Mouse (Mus musculus) neural tube, embryonic 14.5 days (tissue): ENCODE data around the gene Mbd5. TPM values are rescaled to one million over a fixed set of nuclear protein-coding genes. Genes with fewer than 3 reads are reported as not detected.

Experiments used
- ATAC-seq: fragments of 200-750 bp; cut with Nextera tagmentation; 2 replicates; pipeline ENCODE4 v1.8.0; 2017; ENCODE audit warnings: low read depth, mild to moderate bottlenecking, moderate TSS enrichment, moderate library complexity
- H3K27ac ChIP-seq: fragments of 300-500 bp; sonication (generic); 2 replicates; pipeline ENCODE4 v1.5.1; 2014; ENCODE audit warnings: low read depth, mild to moderate bottlenecking, control low read depth, low read length, moderate library complexity, mixed read lengths
- H3K27me3 ChIP-seq: fragments of 300-500 bp; sonication (generic); 2 replicates; pipeline ENCODE4 v1.6.1; 2014; ENCODE audit warnings: low read length; ENCODE audit not compliant: control insufficient read depth, insufficient read depth
- H3K36me3 ChIP-seq: fragments of 300-500 bp; sonication (generic); 2 replicates; pipeline ENCODE4 v1.6.1; 2014; ENCODE audit warnings: low read length, mixed read lengths; ENCODE audit not compliant: control insufficient read depth, insufficient read depth
- H3K4me1 ChIP-seq: fragments of 300-500 bp; sonication (generic); 2 replicates; pipeline ENCODE4 v1.6.1; 2014; ENCODE audit warnings: low read length; ENCODE audit not compliant: control insufficient read depth, insufficient read depth
- H3K4me2 ChIP-seq: fragments of 300-500 bp; sonication (generic); 2 replicates; pipeline ENCODE4 v1.6.1; 2014; ENCODE audit warnings: mild to moderate bottlenecking, low read depth, low read length, control low read depth
- H3K4me3 ChIP-seq: fragments of 300-500 bp; sonication (generic); 2 replicates; pipeline ENCODE4 v1.5.1; 2014; ENCODE audit warnings: low read depth, low read length, control low read depth, mixed read lengths
- H3K9ac ChIP-seq: fragments of 300-500 bp; sonication (generic); replicated peaks from 2 replicates; pipeline ENCODE4 v1.6.1; 2014; ENCODE audit warnings: low read depth, mild to moderate bottlenecking, control low read depth, low read length, mixed read lengths
- H3K9me3 ChIP-seq: fragments of 300-500 bp; sonication (generic); 2 replicates; pipeline ENCODE4 v1.6.1; 2016; ENCODE audit warnings: low read length; ENCODE audit not compliant: control insufficient read depth
- whole genome bisulfite sequencing: fragments of 180-500 bp; shearing (Covaris S2); extraction: QIAGEN DNeasy Blood & Tissue Kit; methylation state at CpG from one replicate; pipeline ENCODE4 v1.1.7; 2014; 5-methylcytosine and 5-hydroxymethylcytosine counted together
- polyA plus RNA-seq: library from polyadenylated mRNA; unstranded; fragments of >200 nt; fragmentation: Nextera tagmentation; extraction: Ambion mirVana; gene quantifications from 2 replicates; pipeline ENCODE4 v1.2.1, GENCODE M21; 2014

The Mbd5 gene
- 51.6 and 53.9 TPM in 2 replicates for polyA plus RNA-seq

- under 1% methylated on average over 43 of the region's 49 CpGs for WGBS
- Histone ChIP-seq H3K9ac (peak within 1 kb of the TSS; percentile 82), H3K4me3 (peak within 1 kb of the TSS; percentile 71), H3K27ac (peak within 1 kb of the TSS; percentile 91), H3K9me3 (no peaks in the 10 kb centered on the region), H3K27me3 (no peaks in the 10 kb centered on the region), H3K4me1 (peaks cover 13% of the 10 kb centered on the region), H3K36me3 (no peaks in the 10 kb centered on the region), H3K4me2 (peak within 1 kb of the TSS; percentile 77)
- peak; percentile 98 for ATAC-seq
These were observed at the start of gene Mbd5 for GRCm38 (mm10) chr2:48948841-48949584. Gene Mbd5, plus strand, starts transcription at chr2:48949508.

DNA sequence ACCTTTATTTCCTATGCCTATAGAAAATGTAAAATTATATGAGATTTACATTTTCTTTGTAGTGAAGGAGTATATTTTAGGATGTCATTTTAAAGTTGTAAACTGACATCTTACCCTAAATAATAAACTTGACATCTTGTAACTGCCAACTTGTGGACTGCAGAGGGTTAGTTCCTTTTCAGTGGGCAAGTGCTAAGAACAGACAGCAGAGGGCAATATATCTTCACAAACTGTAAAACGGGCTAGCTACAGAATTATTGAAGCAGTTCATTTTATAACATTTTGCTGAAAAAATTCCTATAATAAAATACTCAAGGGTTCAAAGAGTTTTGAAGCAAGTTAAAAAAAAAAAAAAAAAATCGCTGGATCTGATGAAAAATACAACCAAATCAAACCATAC lies 40.4 kb upstream of the Mbd5 start:
- no peak for ATAC-seq
- Histone ChIP-seq H3K4me1 (no peaks in the 10 kb centered on the region), H3K27ac (no peak overlapping the region), H3K4me2 (no peak overlapping the region), H3K27me3 (no peaks in the 10 kb centered on the region), H3K4me3 (no peak overlapping the region), H3K36me3 (peaks cover 3% of the 10 kb centered on the region), H3K9me3 (no peaks in the 10 kb centered on the region), H3K9ac (no peak overlapping the region)
- 63% methylated on average over 2 of the region's 2 CpGs for WGBS

DNA sequence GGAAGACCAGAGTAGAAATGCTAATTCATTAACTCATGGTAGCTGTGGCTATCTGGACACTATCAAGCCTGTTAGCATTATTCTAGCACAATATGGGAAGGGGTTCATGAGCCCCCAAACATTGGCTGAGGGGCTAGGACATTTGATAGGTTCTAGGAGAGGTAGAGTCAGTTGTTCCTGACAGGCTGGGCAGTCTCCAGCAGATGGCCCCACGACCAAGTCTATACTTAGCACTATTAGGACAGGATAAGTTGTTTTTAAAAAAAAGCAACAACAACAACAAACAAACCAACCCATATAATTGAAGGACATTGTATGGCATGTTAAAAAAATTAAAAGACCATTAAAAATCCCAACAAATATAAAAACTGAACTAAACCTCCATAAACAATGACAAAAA lies 35.1 kb upstream of the Mbd5 start:
- Histone ChIP-seq H3K27me3 (no peaks in the 10 kb centered on the region), H3K4me2 (no peak overlapping the region), H3K9me3 (no peaks in the 10 kb centered on the region), H3K4me3 (no peak overlapping the region), H3K4me1 (no peaks in the 10 kb centered on the region), H3K9ac (no peak overlapping the region), H3K36me3 (no peaks in the 10 kb centered on the region), H3K27ac (no peak overlapping the region)
- no peak for ATAC-seq
- 84% methylated on average over 1 of the region's 1 CpGs for WGBS

GRCm38 (mm10) chr2:48915832-48916231 lies 33.5 kb upstream of the Mbd5 start:
- Histone ChIP-seq H3K27me3 (no peaks in the 10 kb centered on the region), H3K9me3 (no peaks in the 10 kb centered on the region), H3K9ac (no peak overlapping the region), H3K4me2 (no peak overlapping the region), H3K4me1 (no peaks in the 10 kb centered on the region), H3K4me3 (no peak overlapping the region), H3K27ac (no peak overlapping the region), H3K36me3 (no peaks in the 10 kb centered on the region)
- no peak for ATAC-seq

DNA sequence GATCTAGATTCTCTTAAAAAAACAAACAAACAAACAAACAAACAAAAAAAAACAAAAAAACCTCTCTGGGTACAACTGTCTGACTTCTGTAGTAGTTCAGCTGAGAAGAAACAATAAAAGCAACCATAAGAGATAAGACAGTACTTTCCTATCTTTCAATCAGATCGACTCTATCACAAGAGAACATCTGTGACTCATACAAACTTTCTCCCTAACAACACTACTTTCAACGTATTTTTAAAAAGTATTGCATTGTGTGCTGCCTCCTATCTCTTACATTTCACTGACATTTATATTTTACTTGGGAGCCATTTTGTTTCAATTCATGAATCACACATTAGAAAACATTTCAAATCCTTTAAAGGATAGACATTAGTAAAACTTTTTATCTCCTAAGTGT lies 14.2 kb upstream of the Mbd5 start:
- no peak for ATAC-seq
- WGBS = 93% methylated on average over 2 of the region's 2 CpGs
- 0 out of 2 replicates have a peak, but pooled peaks cover 11% of the 10 kb centered on the region for H3K36me3 ChIP-seq

DNA sequence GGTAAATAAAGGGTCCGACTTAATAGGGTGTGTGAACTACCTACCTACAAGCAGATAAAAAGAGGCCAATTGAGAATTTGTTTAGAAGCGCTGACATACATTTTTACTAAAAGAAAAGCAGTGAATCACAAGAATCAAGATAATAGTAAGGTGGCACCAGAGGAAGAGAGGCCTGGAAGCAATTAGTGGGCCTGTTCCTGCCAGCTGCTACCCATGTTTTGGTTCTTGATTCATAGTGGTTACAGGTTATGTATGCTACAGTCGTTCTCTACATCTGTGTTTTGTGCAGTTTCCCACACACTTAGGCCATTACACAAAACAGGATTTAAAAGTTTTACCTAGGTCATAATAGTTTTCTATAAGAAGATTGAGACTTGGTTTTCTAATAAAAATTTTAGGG lies 1.5 kb upstream of the Mbd5 start:
- Histone ChIP-seq H3K9me3 (no peaks in the 10 kb centered on the region), H3K27me3 (no peaks in the 10 kb centered on the region), H3K36me3 (no peaks in the 10 kb centered on the region), H3K27ac (no peak overlapping the region), H3K4me2 (peak overlapping the region; percentile 77), H3K9ac (no peak overlapping the region), H3K4me1 (peaks cover 13% of the 10 kb centered on the region), H3K4me3 (peak overlapping the region; percentile 71)
- 52% methylated on average over 3 of the region's 3 CpGs for WGBS
- ATAC-seq = no peak

More for the DNA sequence above, 14.2 kb upstream of the Mbd5 start:
- Histone ChIP-seq H3K27ac (no peak overlapping the region), H3K9me3 (no peaks in the 10 kb centered on the region), H3K4me2 (no peak overlapping the region), H3K9ac (no peak overlapping the region), H3K27me3 (no peaks in the 10 kb centered on the region), H3K4me1 (no peaks in the 10 kb centered on the region), H3K4me3 (no peak overlapping the region)

GRCm38 (mm10) chr2:48949743-48950251 lies 489 bp downstream of the Mbd5 start:
- peak; percentile 76 for ATAC-seq
- H3K4me2 ChIP-seq = peak overlapping the region; percentile 50
- peaks cover 13% of the 10 kb centered on the region for H3K4me1 ChIP-seq
- peak overlapping the region; percentile 71 for H3K4me3 ChIP-seq
- H3K27ac ChIP-seq = peak overlapping the region; percentile 91
- WGBS = 0% methylated on average over 9 of the region's 9 CpGs
- no peaks in the 10 kb centered on the region for H3K36me3 ChIP-seq
- no peaks in the 10 kb centered on the region for H3K27me3 ChIP-seq
- H3K9me3 ChIP-seq = no peaks in the 10 kb centered on the region
- peak overlapping the region; percentile 73 for H3K9ac ChIP-seq

GRCm38 (mm10) chr2:48950252-48950315 lies 776 bp downstream of the Mbd5 start, which contains the start of gene Orc4:
Gene Orc4, minus strand, starts transcription at chr2:48950277.
- Histone ChIP-seq H3K9ac (peak within 1 kb of the TSS; percentile 73), H3K9me3 (no peaks in the 10 kb centered on the region), H3K27me3 (no peaks in the 10 kb centered on the region), H3K4me1 (peaks cover 13% of the 10 kb centered on the region), H3K4me2 (peak within 1 kb of the TSS; percentile 50), H3K36me3 (no peaks in the 10 kb centered on the region), H3K27ac (peak within 1 kb of the TSS; percentile 91), H3K4me3 (peak within 1 kb of the TSS; percentile 71)
- 0% methylated on average over 2 of the region's 2 CpGs for WGBS
- no peak; the same call in 1 of the 2 replicates for ATAC-seq

DNA sequence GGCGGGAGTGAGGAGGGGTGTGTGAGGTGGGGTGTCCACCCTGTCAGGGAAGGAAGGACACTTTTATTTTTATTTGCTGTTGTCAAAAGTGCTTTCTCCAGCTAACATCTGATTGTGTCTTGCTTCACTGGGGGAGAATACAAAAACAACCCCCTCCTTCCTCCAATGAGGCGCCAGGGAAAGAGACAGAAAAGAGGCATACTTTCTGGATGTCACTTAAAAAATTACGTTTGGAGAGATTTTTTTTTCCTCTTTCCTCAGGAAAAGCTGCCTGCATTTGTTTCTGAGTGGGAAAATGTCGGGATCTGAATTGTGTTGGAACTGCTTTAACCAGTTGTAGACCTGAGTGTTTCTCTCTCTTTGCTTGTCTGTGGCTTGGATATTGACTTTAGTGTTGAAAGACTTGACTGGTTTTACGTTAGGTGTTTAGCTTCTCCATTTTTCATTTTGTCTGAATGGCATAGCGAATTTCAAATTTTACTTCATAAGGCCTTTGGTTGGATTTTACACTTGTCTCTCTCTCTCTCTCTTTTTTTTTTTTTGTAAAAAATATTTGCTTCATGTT lies 1.1 kb downstream of the Mbd5 start:
- H3K9me3 ChIP-seq = no peaks in the 10 kb centered on the region
- H3K27ac ChIP-seq = peak overlapping the region; percentile 91
- H3K27me3 ChIP-seq = no peaks in the 10 kb centered on the region
- H3K36me3 ChIP-seq = no peaks in the 10 kb centered on the region
- H3K4me1 ChIP-seq = peaks cover 13% of the 10 kb centered on the region
- H3K9ac ChIP-seq = peak overlapping the region; percentile 73
- peak overlapping the region; percentile 71 for H3K4me3 ChIP-seq
- WGBS = 10% methylated on average over 5 of the region's 6 CpGs
- peak overlapping the region; percentile 50 for H3K4me2 ChIP-seq
- ATAC-seq = no peak
